Mouse (Mus musculus) fibroblast of lung, adult 2 months (primary cell): ENCODE results near the gene Galc.
A peak's percentile ranks its signal among the peaks of the same experiment; 100 is the strongest.
"Not testable (repeated sequence)": the region's sequence is repeated elsewhere in the genome, so short reads cannot be mapped to it uniquely, and the experiment has no call there.

Source experiments
- DNase-seq: peaks from one replicate; pipeline ENCODE4 v3.0.0-alpha.2; 2011; ENCODE audit warnings: low read depth

The Galc gene

GRCm38 (mm10) chr12:98252417-98252816, 6.8 kb downstream of the Galc start:
- no peak for DNase-seq

- no peak for DNase-seq
Measured at GRCm38 (mm10) chr12:98250327-98250726, 8.9 kb downstream of the Galc start.

GRCm38 (mm10) chr12:98249671-98250070, 9.6 kb downstream of the Galc start:
- DNase-seq: peak; percentile 44

- DNase-seq: no peak
Measured at GRCm38 (mm10) chr12:98246835-98247234, 12.4 kb downstream of the Galc start.

- no peak for DNase-seq
Measured at GRCm38 (mm10) chr12:98244865-98245264, 14.4 kb downstream of the Galc start.

- no peak for DNase-seq
Measured at GRCm38 (mm10) chr12:98244161-98244560, 15.1 kb downstream of the Galc start.

- not testable (repeated sequence) for DNase-seq
Measured at GRCm38 (mm10) chr12:98238478-98238877, 20.8 kb downstream of the Galc start.

- DNase-seq: no peak
Measured at GRCm38 (mm10) chr12:98227037-98227436, 32.2 kb downstream of the Galc start.

- DNase-seq: no peak
Measured at GRCm38 (mm10) chr12:98223286-98223685, 36.0 kb downstream of the Galc start.

GRCm38 (mm10) chr12:98216432-98216831, 42.8 kb downstream of the Galc start:
- no peak for DNase-seq

- no peak for DNase-seq
Measured at GRCm38 (mm10) chr12:98215512-98215911, 43.7 kb downstream of the Galc start.

GRCm38 (mm10) chr12:98214191-98214590, 45.1 kb downstream of the Galc start:
- DNase-seq: no peak

GRCm38 (mm10) chr12:98213791-98214190, 45.5 kb downstream of the Galc start:
- no peak for DNase-seq

GRCm38 (mm10) chr12:98213332-98213731, 45.9 kb downstream of the Galc start:
- DNase-seq: no peak

GRCm38 (mm10) chr12:98212457-98213175, 46.6 kb downstream of the Galc start:
- no peak for DNase-seq

- no peak for DNase-seq
Measured at GRCm38 (mm10) chr12:98210495-98210894, 48.8 kb downstream of the Galc start.

GRCm38 (mm10) chr12:98208104-98208503, 51.2 kb downstream of the Galc start:
- no peak for DNase-seq

GRCm38 (mm10) chr12:98205450-98206051, 53.7 kb downstream of the Galc start:
- no peak for DNase-seq

GRCm38 (mm10) chr12:98197401-98197800, 61.9 kb downstream of the Galc start:
- no peak for DNase-seq

GRCm38 (mm10) chr12:98190201-98190600, 69.1 kb downstream of the Galc start:
- DNase-seq: no peak

GRCm38 (mm10) chr12:98189096-98189495, 70.2 kb downstream of the Galc start:
- no peak for DNase-seq

- no peak for DNase-seq
Measured at GRCm38 (mm10) chr12:98187186-98187899, 71.9 kb downstream of the Galc start.

GRCm38 (mm10) chr12:98181729-98182128, 77.5 kb downstream of the Galc start:
- DNase-seq: peak; percentile 29
